Mouse (Mus musculus): ENCODE measurements around the gene A030005L19Rik. TPM values are rescaled to one million over a fixed set of nuclear protein-coding genes. Genes with fewer than 3 reads are reported as not detected.
"Not testable (repeated sequence)": the region's sequence is repeated elsewhere in the genome, so short reads cannot be mapped to it uniquely, and the experiment has no call there.

The A030005L19Rik gene
- total and polyA plus RNA-seq, 2 experiments from 2014 or later = 0.20 TPM; not detected in 1

- Histone ChIP-seq H3K9me3 (ENCODE audit: low read length) (no peaks in the 10 kb centered on the region), H3K36me3 (ENCODE audit: insufficient read depth, low read length) (no peaks in the 10 kb centered on the region), H3K27ac (ENCODE audit: low read depth, low read length) (no peak overlapping the region), H3K4me1 (ENCODE audit: insufficient read depth, low read length) (no peaks in the 10 kb centered on the region), H3K27me3 (ENCODE audit: insufficient read depth, low read length) (no peaks in the 10 kb centered on the region), H3K4me3 (ENCODE audit: low read depth, low read length) (no peak overlapping the region), H3K9ac (replicated peaks; ENCODE audit: low read length, poor library complexity, severe bottlenecking) (no peak overlapping the region), H3K4me2 (ENCODE audit: low read depth, low read length, poor library complexity, severe bottlenecking) (no peak overlapping the region)
- DNase-seq (ENCODE audit: low spot score) (no peak), ATAC-seq (ENCODE audit: low FRiP score) (no peak)
- no peak for TF ChIP-seq CTCF (IDR thresholded peaks at IDR 0.05)
- WGBS = 96% methylated on average over 5 of the region's 5 CpGs
Observed at GRCm38 (mm10) chr1:82938666-82939065, 25.5 kb downstream of the A030005L19Rik start.

- whole genome bisulfite sequencing = 88% methylated on average over 1 of the region's 2 CpGs
- not testable (repeated sequence) for H3K4me2 ChIP-seq (ENCODE audit: low read depth, low read length, poor library complexity, severe bottlenecking); H3K4me1 ChIP-seq (ENCODE audit: insufficient read depth, low read length); H3K27ac ChIP-seq (ENCODE audit: low read depth, low read length); DNase-seq (ENCODE audit: low spot score); H3K4me3 ChIP-seq (ENCODE audit: low read depth, low read length); ATAC-seq (ENCODE audit: low FRiP score); H3K27me3 ChIP-seq (ENCODE audit: insufficient read depth, low read length); H3K9ac ChIP-seq (replicated peaks; ENCODE audit: low read length, poor library complexity, severe bottlenecking); H3K36me3 ChIP-seq (ENCODE audit: insufficient read depth, low read length); H3K9me3 ChIP-seq (ENCODE audit: low read length)
Observed at GRCm38 (mm10) chr1:82942505-82942904, 29.4 kb downstream of the A030005L19Rik start.

DNA sequence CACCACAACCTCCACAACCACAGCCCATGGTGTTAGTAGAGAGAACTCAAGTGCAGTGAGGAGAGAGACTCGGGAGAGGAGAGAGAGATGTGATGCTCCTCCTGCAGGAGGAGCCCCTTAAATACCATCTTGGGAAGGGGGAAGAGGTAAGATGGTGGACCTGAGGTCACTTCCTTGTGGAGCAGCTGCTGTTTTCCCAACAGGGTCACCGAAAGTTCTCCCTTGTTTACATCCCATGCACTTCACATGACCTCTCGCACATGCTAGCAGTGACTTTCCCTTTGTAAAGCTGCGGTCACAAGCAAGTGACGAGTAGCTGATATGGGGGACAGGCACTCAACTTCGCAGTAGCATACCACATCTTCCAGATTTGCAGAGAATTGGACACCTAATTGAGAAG lies 30.2 kb downstream of the A030005L19Rik start, which contains the start of gene A030003K21Rik:
Gene A030003K21Rik, minus strand, starts transcription at position 94 of the 400 bp plus-strand sequence.
- H3K9ac ChIP-seq (replicated peaks; ENCODE audit: low read length, poor library complexity, severe bottlenecking); H3K4me3 ChIP-seq (ENCODE audit: low read depth, low read length); H3K9me3 ChIP-seq (ENCODE audit: low read length); H3K27me3 ChIP-seq (ENCODE audit: insufficient read depth, low read length); DNase-seq (ENCODE audit: low spot score); H3K4me2 ChIP-seq (ENCODE audit: low read depth, low read length, poor library complexity, severe bottlenecking); ATAC-seq (ENCODE audit: low FRiP score); H3K27ac ChIP-seq (ENCODE audit: low read depth, low read length); H3K4me1 ChIP-seq (ENCODE audit: insufficient read depth, low read length); H3K36me3 ChIP-seq (ENCODE audit: insufficient read depth, low read length): not testable (repeated sequence)
- no CpG with 5 or more reads among the region's 6 CpGs for WGBS

DNA sequence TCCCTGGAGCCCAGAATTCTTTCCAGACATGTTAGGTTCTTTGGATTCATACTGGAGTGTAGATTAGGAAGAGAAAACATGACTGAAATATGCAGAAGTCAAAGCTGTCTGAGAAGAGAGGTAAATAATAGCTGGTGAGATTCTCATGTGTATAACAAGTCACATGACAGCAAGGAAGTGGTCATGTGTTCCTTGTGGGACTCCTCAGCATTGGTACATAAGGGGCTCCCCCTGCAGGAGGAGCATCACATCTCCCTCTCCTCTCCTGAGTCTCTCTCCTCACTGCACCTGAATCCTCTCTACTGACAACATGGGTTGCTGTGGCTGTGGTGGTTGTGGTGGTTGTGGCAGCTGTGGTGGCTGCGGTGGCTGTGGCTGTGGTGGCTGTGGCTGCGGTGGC lies 32.9 kb downstream of the A030005L19Rik start:
- 100% methylated on average over 2 of the region's 2 CpGs for WGBS
- not testable (repeated sequence) for H3K36me3 ChIP-seq (ENCODE audit: insufficient read depth, low read length); H3K4me1 ChIP-seq (ENCODE audit: insufficient read depth, low read length); H3K9me3 ChIP-seq (ENCODE audit: low read length); H3K9ac ChIP-seq (replicated peaks; ENCODE audit: low read length, poor library complexity, severe bottlenecking); H3K4me3 ChIP-seq (ENCODE audit: low read depth, low read length); H3K27ac ChIP-seq (ENCODE audit: low read depth, low read length); H3K4me2 ChIP-seq (ENCODE audit: low read depth, low read length, poor library complexity, severe bottlenecking); H3K27me3 ChIP-seq (ENCODE audit: insufficient read depth, low read length); ATAC-seq (ENCODE audit: low FRiP score); DNase-seq (ENCODE audit: low spot score)

GRCm38 (mm10) chr1:82948601-82949000 lies 35.5 kb downstream of the A030005L19Rik start:
- no peaks in the 10 kb centered on the region for H3K36me3 ChIP-seq (ENCODE audit: insufficient read depth, low read length)
- H3K4me3 ChIP-seq (ENCODE audit: low read depth, low read length) = no peak overlapping the region
- H3K9ac ChIP-seq (replicated peaks; ENCODE audit: low read length, poor library complexity, severe bottlenecking) = no peak overlapping the region
- DNase-seq (ENCODE audit: low spot score) (no peak), ATAC-seq (ENCODE audit: low FRiP score) (no peak)
- H3K27ac ChIP-seq (ENCODE audit: low read depth, low read length) = no peak overlapping the region
- H3K4me2 ChIP-seq (ENCODE audit: low read depth, low read length, poor library complexity, severe bottlenecking) = no peak overlapping the region
- no peak for TF ChIP-seq CTCF (IDR thresholded peaks at IDR 0.05)
- H3K9me3 ChIP-seq (ENCODE audit: low read length) = no peaks in the 10 kb centered on the region
- no peaks in the 10 kb centered on the region for H3K4me1 ChIP-seq (ENCODE audit: insufficient read depth, low read length)
- H3K27me3 ChIP-seq (ENCODE audit: insufficient read depth, low read length) = no peaks in the 10 kb centered on the region
- 91% methylated on average over 2 of the region's 2 CpGs for WGBS

- not testable (repeated sequence) for DNase-seq (ENCODE audit: low spot score); H3K9ac ChIP-seq (replicated peaks; ENCODE audit: low read length, poor library complexity, severe bottlenecking); H3K4me1 ChIP-seq (ENCODE audit: insufficient read depth, low read length); H3K4me2 ChIP-seq (ENCODE audit: low read depth, low read length, poor library complexity, severe bottlenecking); H3K9me3 ChIP-seq (ENCODE audit: low read length); H3K27me3 ChIP-seq (ENCODE audit: insufficient read depth, low read length); H3K36me3 ChIP-seq (ENCODE audit: insufficient read depth, low read length); ATAC-seq (ENCODE audit: low FRiP score); H3K4me3 ChIP-seq (ENCODE audit: low read depth, low read length); H3K27ac ChIP-seq (ENCODE audit: low read depth, low read length)
Observed at GRCm38 (mm10) chr1:82955913-82956312, 42.8 kb downstream of the A030005L19Rik start, which contains the start of gene Gm7544. Gm7544 (minus strand) TSS chr1:82956013.
